Mouse (Mus musculus): ENCODE results near the gene Tnfrsf1b. TPM values are rescaled to one million over a fixed set of nuclear protein-coding genes. Genes with fewer than 3 reads are reported as not detected.

The Tnfrsf1b gene
- polyA plus RNA-seq (2014; fragmentation: Illumina TruSeq; extraction: RNeasy Lipid Tissue Mini Kit (QIAGEN cat#74804); ENCODE audit: low read depth, low replicate concordance) = 3.1 TPM

DNA sequence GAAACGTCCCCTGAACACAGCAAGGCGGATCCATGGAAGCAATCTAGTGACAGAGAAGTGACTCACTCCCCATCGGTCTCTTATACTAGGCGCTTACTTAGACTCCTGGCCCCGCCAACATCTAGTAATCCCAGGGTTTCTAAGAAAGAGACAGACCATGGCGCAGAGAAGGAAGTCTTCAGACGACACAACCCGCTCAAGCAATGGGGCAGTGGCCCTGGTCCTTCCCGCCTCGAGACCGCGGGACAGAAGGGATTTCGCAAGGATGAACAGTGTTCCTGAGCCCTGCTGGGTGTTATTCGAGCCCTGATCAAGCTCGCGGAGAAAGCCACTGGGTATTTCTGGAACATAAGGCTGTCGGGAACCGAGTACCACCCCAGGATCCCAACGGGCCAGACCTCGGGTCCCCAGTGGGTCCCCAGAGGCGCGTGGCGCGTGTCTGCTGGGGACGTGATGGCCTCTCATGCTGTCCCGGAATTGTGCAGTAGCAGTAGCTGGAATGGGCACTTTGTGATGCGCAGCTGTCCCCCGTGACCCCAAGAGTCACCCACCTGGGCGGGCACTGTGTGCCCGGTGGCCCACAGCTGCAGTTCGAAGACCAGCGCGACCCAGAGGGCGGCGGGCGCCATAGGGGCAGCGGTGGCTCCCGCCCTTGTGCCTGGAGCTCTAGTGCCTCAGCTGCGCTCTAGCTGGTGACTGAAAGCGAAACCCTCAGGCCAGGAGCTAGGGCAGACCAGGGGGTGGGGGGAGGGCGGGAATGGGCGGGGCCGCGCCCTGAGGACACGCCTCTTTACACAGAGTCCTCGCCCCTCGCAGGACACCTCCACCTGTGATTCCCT is at the start of gene Tnfrsf1b:
Gene Tnfrsf1b, minus strand, starts transcription at position 698 of the 839 bp plus-strand sequence.

DNA sequence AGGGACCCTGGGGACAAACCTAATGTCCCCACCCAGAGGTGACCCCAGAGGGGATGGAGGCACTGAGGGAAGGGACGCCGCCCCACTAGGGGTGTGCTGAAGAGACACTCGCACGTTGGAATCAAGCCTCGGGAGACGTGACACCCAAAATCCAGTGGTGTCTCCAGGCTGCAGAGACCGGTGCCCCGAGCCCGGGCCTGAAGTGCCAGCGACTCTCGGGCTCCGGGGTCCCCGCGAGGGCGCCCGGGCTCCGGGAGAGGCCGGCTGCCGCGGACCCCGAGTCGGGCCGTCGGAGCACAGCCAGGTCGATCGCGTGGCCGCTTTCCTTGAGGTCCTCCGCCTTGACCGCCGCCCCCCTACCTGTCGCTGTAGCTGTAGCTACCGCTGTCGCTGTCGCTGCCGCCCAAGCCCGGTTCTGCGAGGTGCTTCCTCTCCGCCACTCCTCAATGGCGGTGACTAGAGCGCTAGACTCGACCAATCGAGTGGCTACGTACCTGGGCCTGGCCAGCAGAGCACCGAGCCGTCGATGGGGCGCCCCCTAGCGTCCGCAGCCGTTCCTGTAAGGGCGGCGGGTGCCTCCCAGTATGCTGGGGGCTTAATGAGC is 52.0 kb downstream of the Tnfrsf1b start, which contains the start of gene Vps13d:
Gene Vps13d, minus strand, starts transcription at position 447 of the 604 bp plus-strand sequence.

Other genes starting within 250 kb of the Tnfrsf1b start
- 36.5 TPM for gene Vps13d, start 51.9 kb downstream of the Tnfrsf1b start, polyA plus RNA-seq (2014; fragmentation: Illumina TruSeq; extraction: RNeasy Lipid Tissue Mini Kit (QIAGEN cat#74804); ENCODE audit: low read depth, low replicate concordance)
- 0.13 TPM for gene Tnfrsf8, start 68.3 kb upstream of the Tnfrsf1b start, polyA plus RNA-seq (2014; fragmentation: Illumina TruSeq; extraction: RNeasy Lipid Tissue Mini Kit (QIAGEN cat#74804); ENCODE audit: low read depth, low replicate concordance)